Mouse (Mus musculus) layer of hippocampus, postnatal 10 days (tissue): Measurements from ENCODE around the gene Rhox3g. TPM values are rescaled to one million over a fixed set of nuclear protein-coding genes. Genes with fewer than 3 reads are reported as not detected.
"Not testable (repeated sequence)": the region's sequence is repeated elsewhere in the genome, so short reads cannot be mapped to it uniquely, and the experiment has no call there.

Experiments
- DNase-seq, 2 experiments: peaks; one replicate each; pipeline ENCODE4 v3.0.0; 2021; ENCODE audit warnings: low spot score in 2 of 2
- long read RNA-seq: library from polyadenylated mRNA; stranded (forward); transcript quantifications from one replicate; pipeline ENCODE4 v2.0.0, GENCODE M21; 2023
- total RNA-seq, 2 experiments: library from RNA; stranded (reverse); gene quantifications; 2 replicates each; pipeline ENCODE4 v1.2.3; 2021

Gene Rhox3g
- not detected for total RNA-seq
- long read RNA-seq: 0 reads

DNA sequence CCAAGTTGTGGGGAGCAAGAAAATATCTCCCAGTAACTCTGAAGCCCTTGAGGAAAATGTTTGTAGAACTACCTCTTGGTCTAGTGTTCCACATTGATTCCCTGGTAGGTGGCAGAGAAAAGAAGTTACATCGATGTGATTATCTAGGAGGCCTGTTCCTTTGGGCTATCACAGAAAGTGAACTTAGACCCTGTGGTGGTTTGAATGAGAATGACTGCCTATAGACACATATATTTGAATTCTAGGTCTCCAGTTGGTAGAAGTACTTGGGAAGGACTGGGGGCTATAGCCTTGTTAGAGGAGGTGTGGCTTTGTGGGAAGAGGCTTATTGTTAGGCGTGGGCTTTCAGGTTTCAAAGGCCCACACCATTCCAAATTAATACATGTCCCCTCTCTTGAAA is at the start of gene Rhox3g:
TSS of gene Rhox3g (minus strand) at position 101 of the 400 bp plus-strand sequence.
- not testable (repeated sequence) for DNase-seq

GRCm38 (mm10) chrX:37673177-37673576 is 44.8 kb upstream of the Rhox3g start, which contains the start of gene Rhox2h:
Rhox2h (minus strand) TSS chrX:37673277.
- DNase-seq: not testable (repeated sequence)

GRCm38 (mm10) chrX:37668664-37669063 is 40.3 kb upstream of the Rhox3g start, which contains the start of gene Rhox3h:
Rhox3h (minus strand) TSS chrX:37668764.
- not testable (repeated sequence) for DNase-seq

DNA sequence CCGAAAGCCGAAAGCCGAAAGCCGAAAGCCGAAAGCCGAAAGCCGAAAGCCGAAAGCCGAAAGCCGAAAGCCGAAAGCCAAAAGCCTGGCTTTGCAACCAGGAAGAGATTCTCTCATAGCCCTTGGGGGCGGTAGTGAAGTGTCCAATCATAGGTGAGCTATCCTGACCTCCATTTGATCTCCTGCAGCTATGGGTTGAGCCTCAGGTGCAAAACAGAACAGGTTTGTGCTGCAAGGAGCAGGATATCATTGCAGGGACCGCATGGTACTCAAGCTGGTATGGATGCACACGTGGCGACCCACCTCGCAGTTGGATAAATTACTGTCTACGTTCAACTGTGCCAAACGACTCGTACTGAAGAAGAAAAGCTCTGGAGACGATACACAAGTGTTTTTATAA is 22.8 kb upstream of the Rhox3g start, which contains the start of gene Rhox4g:
TSS of gene Rhox4g (minus strand) at position 101 of the 400 bp plus-strand sequence.
- DNase-seq: not testable (repeated sequence)

GRCm38 (mm10) chrX:37643370-37643769 is 15.0 kb upstream of the Rhox3g start, which contains the start of gene Rhox2g:
Rhox2g (minus strand) TSS chrX:37643470.
- not testable (repeated sequence) for DNase-seq

GRCm38 (mm10) chrX:37607604-37608003 is 20.8 kb downstream of the Rhox3g start, which contains the start of gene Rhox4f:
Rhox4f (minus strand) TSS chrX:37607704.
- not testable (repeated sequence) for DNase-seq

GRCm38 (mm10) chrX:37580692-37581091 is 47.7 kb downstream of the Rhox3g start, which contains the start of gene Rhox3f:
Rhox3f (plus strand) TSS chrX:37580992.
- not testable (repeated sequence) for DNase-seq

Other genes with a start within 250 kb of the Rhox3g start
- gene Rhox3a2, start 248.6 kb downstream of the Rhox3g start, total RNA-seq: not detected
- gene Rhox4a2, start 237.8 kb downstream of the Rhox3g start, total RNA-seq: not detected
- gene Rhox2b, start 216.5 kb downstream of the Rhox3g start, total RNA-seq: not detected
- gene Rhox4b, start 196.1 kb downstream of the Rhox3g start, total RNA-seq: not detected
- not detected for gene Rhox2c, start 174.9 kb downstream of the Rhox3g start, total RNA-seq
- gene Rhox3c, start 170.0 kb downstream of the Rhox3g start, total RNA-seq: not detected
- gene Rhox4c, start 148.3 kb downstream of the Rhox3g start, total RNA-seq: not detected
- gene Rhox2d, start 135.2 kb downstream of the Rhox3g start, total RNA-seq: not detected
- gene Rhox4d, start 114.3 kb downstream of the Rhox3g start, total RNA-seq: not detected
- not detected for gene Rhox2e, start 98.2 kb downstream of the Rhox3g start, total RNA-seq
- gene Rhox3e, start 86.6 kb downstream of the Rhox3g start, total RNA-seq: not detected
- gene Rhox4e, start 71.2 kb downstream of the Rhox3g start, total RNA-seq: not detected
- not detected for gene Rhox2f, start 57.2 kb downstream of the Rhox3g start, total RNA-seq
- gene Rhox3f, start 47.6 kb downstream of the Rhox3g start, total RNA-seq: not detected
- gene Rhox4f, start 20.9 kb downstream of the Rhox3g start, total RNA-seq: not detected
- not detected for gene Rhox2g, start 14.9 kb upstream of the Rhox3g start, total RNA-seq
- not detected for gene Rhox4g, start 22.7 kb upstream of the Rhox3g start, total RNA-seq
- not detected for gene Rhox3h, start 40.2 kb upstream of the Rhox3g start, total RNA-seq
- not detected for gene Rhox2h, start 44.7 kb upstream of the Rhox3g start, total RNA-seq
- gene Rhox5, start 176.2 kb upstream of the Rhox3g start, total RNA-seq: not detected
- not detected for gene Rhox6, start 198.3 kb upstream of the Rhox3g start, total RNA-seq
- not detected for gene Rhox7a, start 203.1 kb upstream of the Rhox3g start, total RNA-seq